Mouse (Mus musculus) intestine, embryonic 15.5 days (tissue): ENCODE data around the gene Traf3. TPM values are rescaled to one million over a fixed set of nuclear protein-coding genes. Genes with fewer than 3 reads are reported as not detected.
A peak's percentile ranks its signal among the peaks of the same experiment; 100 is the strongest.

ENCODE experiments used
- ATAC-seq: fragments of 200-750 bp; cut with Nextera tagmentation; 2 replicates; pipeline ENCODE4 v1.8.0; 2017; ENCODE audit warnings: moderate TSS enrichment, moderate library complexity
- H3K27ac ChIP-seq: fragments of 300-500 bp; sonication (generic); 2 replicates; pipeline ENCODE4 v1.5.1; 2015; ENCODE audit warnings: mild to moderate bottlenecking, inconsistent platforms
- H3K27me3 ChIP-seq: fragments of 300-500 bp; sonication (generic); replicated peaks from 2 replicates; pipeline ENCODE4 v1.6.1; 2015; ENCODE audit warnings: inconsistent platforms
- H3K36me3 ChIP-seq: fragments of 300-500 bp; sonication (generic); 2 replicates; pipeline ENCODE4 v1.6.1; 2015; ENCODE audit warnings: inconsistent platforms
- H3K4me1 ChIP-seq: fragments of 300-500 bp; sonication (generic); replicated peaks from 2 replicates; pipeline ENCODE4 v1.6.1; 2015; ENCODE audit warnings: inconsistent platforms
- H3K4me2 ChIP-seq: fragments of 300-500 bp; sonication (generic); replicated peaks from 2 replicates; pipeline ENCODE4 v1.6.1; 2015; ENCODE audit warnings: mild to moderate bottlenecking, inconsistent platforms
- H3K4me3 ChIP-seq: fragments of 300-500 bp; sonication (generic); replicated peaks from 2 replicates; pipeline ENCODE4 v1.5.1; 2015; ENCODE audit warnings: inconsistent platforms
- H3K9ac ChIP-seq: fragments of 300-500 bp; sonication (generic); 2 replicates; pipeline ENCODE4 v1.6.1; 2015; ENCODE audit warnings: inconsistent platforms
- H3K9me3 ChIP-seq: fragments of 300-500 bp; sonication (generic); 2 replicates; pipeline ENCODE4 v1.6.1; 2016; ENCODE audit warnings: inconsistent platforms
- WGBS: fragments of 180-500 bp; shearing (Covaris S2); methylation state at CpG from one replicate; pipeline ENCODE4 v1.1.7; 2015; 5-methylcytosine and 5-hydroxymethylcytosine counted together
- polyA plus RNA-seq: library from polyadenylated mRNA; unstranded; fragments of >200 nt; fragmentation: Nextera tagmentation; extraction: Ambion mirVana; gene quantifications from 2 replicates; pipeline ENCODE4 v1.2.1, GENCODE M21; 2015

Gene Traf3
- polyA plus RNA-seq, 1 experiment from 2014 or later: 7.8 TPM

DNA sequence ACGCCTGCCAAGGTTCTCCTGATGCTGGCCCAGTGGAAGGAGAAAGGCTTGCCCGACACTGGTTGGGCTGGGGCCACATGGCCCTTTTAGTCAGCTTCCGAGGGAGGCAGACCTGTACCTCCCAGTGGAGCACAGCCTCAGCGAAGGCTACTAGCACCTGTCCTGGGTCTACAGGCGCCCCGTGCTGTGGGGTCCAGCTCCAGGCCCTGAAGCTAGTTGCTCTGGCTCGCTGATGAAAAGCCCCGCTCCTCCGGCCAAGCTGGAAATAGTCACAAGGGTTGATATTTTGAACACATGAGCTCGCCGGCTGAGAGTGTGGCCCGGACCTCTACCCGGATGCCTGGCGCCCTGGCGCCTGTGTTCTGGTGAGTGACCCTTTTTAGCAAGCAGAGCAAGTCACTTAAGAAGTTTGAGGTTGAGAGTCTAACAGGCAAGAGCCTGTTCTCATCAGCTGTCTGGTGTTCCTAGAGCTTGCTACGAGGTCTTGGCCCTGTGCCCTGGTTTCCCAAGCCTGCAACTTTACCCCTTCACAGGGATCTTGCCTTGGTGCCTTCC, 22.6 kb upstream of the Traf3 start:
- H3K4me3 ChIP-seq: no peak overlapping the region
- H3K4me1 ChIP-seq: peaks cover 17% of the 10 kb centered on the region
- H3K9ac ChIP-seq: no peak overlapping the region
- ATAC-seq: 0 out of 2 replicates have a peak, but pooled peaks have one; percentile 28
- H3K9me3 ChIP-seq: no peaks in the 10 kb centered on the region
- 66% methylated on average over 16 of the region's 16 CpGs for WGBS
- H3K4me2 ChIP-seq: peak overlapping the region; percentile 22
- H3K27me3 ChIP-seq: no peaks in the 10 kb centered on the region
- no peak overlapping the region for H3K27ac ChIP-seq
- no peaks in the 10 kb centered on the region for H3K36me3 ChIP-seq

- Histone ChIP-seq H3K9me3 (no peaks in the 10 kb centered on the region), H3K4me3 (no peak overlapping the region), H3K27ac (no peak overlapping the region), H3K4me1 (peaks cover 18% of the 10 kb centered on the region), H3K9ac (no peak overlapping the region), H3K36me3 (no peaks in the 10 kb centered on the region), H3K27me3 (no peaks in the 10 kb centered on the region), H3K4me2 (no peak overlapping the region)
- ATAC-seq: no peak
- 84% methylated on average over 2 of the region's 2 CpGs for WGBS
Observed at GRCm38 (mm10) chr12:111144598-111144997, 21.6 kb upstream of the Traf3 start.

DNA sequence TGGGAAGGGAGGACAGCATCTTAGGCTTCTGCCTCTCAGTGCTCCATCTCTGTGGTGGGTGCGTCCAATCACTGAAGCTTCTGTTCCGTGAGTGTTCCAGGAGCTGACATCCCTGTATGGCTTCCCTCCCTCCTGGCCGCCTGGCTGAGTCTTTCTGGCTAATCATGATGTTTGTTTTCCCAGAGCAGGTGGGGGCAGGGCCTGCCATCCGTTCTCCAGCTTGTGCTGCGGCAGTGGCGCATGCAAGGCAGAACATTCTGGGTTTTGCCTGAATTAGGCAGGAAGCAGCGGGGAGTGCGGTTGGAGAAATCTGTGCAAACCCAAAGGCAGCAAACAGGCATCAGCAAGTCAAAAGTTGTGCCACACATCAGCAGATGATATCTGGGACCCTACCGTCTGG, 20.9 kb upstream of the Traf3 start:
- H3K27ac ChIP-seq: no peak overlapping the region
- H3K4me2 ChIP-seq: no peak overlapping the region
- H3K4me1 ChIP-seq: peaks cover 23% of the 10 kb centered on the region
- 35% methylated on average over 9 of the region's 9 CpGs for WGBS
- H3K4me3 ChIP-seq: no peak overlapping the region
- no peaks in the 10 kb centered on the region for H3K27me3 ChIP-seq
- no peak for ATAC-seq
- no peak overlapping the region for H3K9ac ChIP-seq
- no peaks in the 10 kb centered on the region for H3K36me3 ChIP-seq
- H3K9me3 ChIP-seq: no peaks in the 10 kb centered on the region

DNA sequence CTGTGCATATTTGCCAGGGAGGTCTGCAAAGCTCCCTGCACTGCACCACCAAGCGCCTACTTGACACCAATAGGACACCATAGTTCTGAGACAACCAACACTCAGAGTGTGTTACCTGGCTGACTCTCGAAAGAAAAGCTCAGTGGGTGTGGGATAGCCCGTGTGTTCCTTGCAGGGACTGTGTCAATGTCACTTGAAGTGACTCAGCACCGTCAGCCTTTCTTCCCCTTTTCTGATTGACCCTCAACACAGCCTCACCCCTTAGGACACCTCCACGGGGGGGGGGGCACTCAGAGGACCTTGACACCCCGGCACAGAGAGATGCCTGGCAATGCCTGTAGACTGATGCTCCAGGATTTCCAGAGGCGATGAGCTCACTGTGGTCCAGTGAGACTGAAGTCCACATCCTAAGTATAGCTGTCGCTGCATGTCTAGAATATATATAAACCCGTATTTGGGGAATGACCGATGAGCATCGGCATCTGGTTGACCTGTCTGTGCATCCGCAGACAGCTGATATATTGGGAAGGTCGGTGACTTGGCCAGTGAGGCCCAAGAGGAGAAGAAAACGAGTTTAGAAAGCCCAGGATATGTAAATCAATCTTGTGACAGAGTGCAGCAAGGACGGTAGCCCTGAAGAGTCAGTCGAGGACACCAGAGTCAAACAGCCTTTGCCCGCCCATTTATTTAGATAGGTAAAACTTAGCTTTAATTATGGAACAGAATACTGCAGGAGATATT, 16.5 kb upstream of the Traf3 start:
- ATAC-seq: 0 out of 2 replicates have a peak, but pooled peaks have one; percentile 2
- peak overlapping the region; percentile 25; the same call in 1 of the 2 replicates for H3K4me2 ChIP-seq

DNA sequence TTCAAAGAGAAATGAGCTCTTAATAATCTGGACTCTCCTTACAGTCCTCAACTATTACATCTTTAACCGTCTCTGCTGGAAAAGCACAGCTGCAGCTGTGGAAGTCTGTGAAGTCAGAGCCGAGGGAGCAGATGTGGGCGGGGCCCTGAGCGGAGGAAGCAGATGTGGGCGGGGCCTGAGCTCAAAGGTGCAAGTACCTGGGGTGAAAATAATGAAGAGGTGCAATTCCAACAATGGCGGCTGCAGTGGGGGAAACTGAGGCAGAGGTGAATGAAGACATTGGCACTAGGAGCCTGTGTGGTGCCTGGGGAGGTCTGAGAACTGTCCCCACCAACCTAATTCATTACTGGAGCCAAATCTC, 16.0 kb upstream of the Traf3 start:
- no peaks in the 10 kb centered on the region for H3K9me3 ChIP-seq
- H3K36me3 ChIP-seq: no peaks in the 10 kb centered on the region
- H3K4me2 ChIP-seq: peak overlapping the region; percentile 25; the same call in 1 of the 2 replicates
- no peak overlapping the region for H3K4me3 ChIP-seq
- peaks cover 14% of the 10 kb centered on the region; the same call in 1 of the 2 replicates for H3K4me1 ChIP-seq
- H3K27ac ChIP-seq: no peak overlapping the region
- peak; percentile 67 for ATAC-seq
- H3K9ac ChIP-seq: no peak overlapping the region
- H3K27me3 ChIP-seq: no peaks in the 10 kb centered on the region
- 9% methylated on average over 6 of the region's 6 CpGs for WGBS

More for the DNA sequence above, 16.5 kb upstream of the Traf3 start:
- Histone ChIP-seq H3K9me3 (no peaks in the 10 kb centered on the region), H3K36me3 (no peaks in the 10 kb centered on the region), H3K27me3 (no peaks in the 10 kb centered on the region), H3K4me3 (no peak overlapping the region), H3K4me1 (peaks cover 18% of the 10 kb centered on the region; the same call in 1 of the 2 replicates), H3K27ac (no peak overlapping the region), H3K9ac (no peak overlapping the region)
- 56% methylated on average over 17 of the region's 17 CpGs for WGBS

- ATAC-seq: no peak
- no peak overlapping the region for H3K4me3 ChIP-seq
- 87% methylated on average over 5 of the region's 5 CpGs for WGBS
Observed at GRCm38 (mm10) chr12:111151422-111152156, 14.6 kb upstream of the Traf3 start.

GRCm38 (mm10) chr12:111152579-111152978, 13.6 kb upstream of the Traf3 start:
- no peak for ATAC-seq
- Histone ChIP-seq H3K27ac (no peak overlapping the region), H3K4me2 (no peak overlapping the region), H3K9me3 (no peaks in the 10 kb centered on the region), H3K27me3 (no peaks in the 10 kb centered on the region), H3K4me3 (no peak overlapping the region), H3K4me1 (0 out of 2 replicates have a peak, but pooled peaks cover 11% of the 10 kb centered on the region), H3K36me3 (no peaks in the 10 kb centered on the region), H3K9ac (no peak overlapping the region)
- WGBS: 91% methylated on average over 6 of the region's 6 CpGs

More at GRCm38 (mm10) chr12:111151422-111152156, 14.6 kb upstream of the Traf3 start:
- H3K4me1 ChIP-seq: 0 out of 2 replicates have a peak, but pooled peaks cover 11% of the 10 kb centered on the region
- no peaks in the 10 kb centered on the region for H3K36me3 ChIP-seq
- H3K9ac ChIP-seq: no peak overlapping the region
- H3K27me3 ChIP-seq: no peaks in the 10 kb centered on the region
- H3K27ac ChIP-seq: no peak overlapping the region
- H3K4me2 ChIP-seq: no peak overlapping the region
- no peaks in the 10 kb centered on the region for H3K9me3 ChIP-seq

- 0 out of 2 replicates have a peak, but pooled peaks cover 11% of the 10 kb centered on the region for H3K4me1 ChIP-seq
- H3K36me3 ChIP-seq: no peaks in the 10 kb centered on the region
- H3K27ac ChIP-seq: no peak overlapping the region
- no peak overlapping the region for H3K9ac ChIP-seq
- ATAC-seq: no peak
- no peaks in the 10 kb centered on the region for H3K27me3 ChIP-seq
- WGBS: 67% methylated on average over 7 of the region's 7 CpGs
- no peak overlapping the region for H3K4me3 ChIP-seq
- no peaks in the 10 kb centered on the region for H3K9me3 ChIP-seq
- H3K4me2 ChIP-seq: no peak overlapping the region
Observed at GRCm38 (mm10) chr12:111152981-111153710, 13.0 kb upstream of the Traf3 start.

- no peaks in the 10 kb centered on the region for H3K36me3 ChIP-seq
- WGBS: 53% methylated on average over 5 of the region's 5 CpGs
- H3K9me3 ChIP-seq: no peaks in the 10 kb centered on the region
- no peak overlapping the region for H3K4me3 ChIP-seq
- 0 out of 2 replicates have a peak, but pooled peaks cover 11% of the 10 kb centered on the region for H3K4me1 ChIP-seq
- no peaks in the 10 kb centered on the region for H3K27me3 ChIP-seq
- H3K9ac ChIP-seq: no peak overlapping the region
- no peak overlapping the region for H3K4me2 ChIP-seq
- no peak overlapping the region for H3K27ac ChIP-seq
- no peak for ATAC-seq
Observed at GRCm38 (mm10) chr12:111153946-111154345, 12.2 kb upstream of the Traf3 start.

DNA sequence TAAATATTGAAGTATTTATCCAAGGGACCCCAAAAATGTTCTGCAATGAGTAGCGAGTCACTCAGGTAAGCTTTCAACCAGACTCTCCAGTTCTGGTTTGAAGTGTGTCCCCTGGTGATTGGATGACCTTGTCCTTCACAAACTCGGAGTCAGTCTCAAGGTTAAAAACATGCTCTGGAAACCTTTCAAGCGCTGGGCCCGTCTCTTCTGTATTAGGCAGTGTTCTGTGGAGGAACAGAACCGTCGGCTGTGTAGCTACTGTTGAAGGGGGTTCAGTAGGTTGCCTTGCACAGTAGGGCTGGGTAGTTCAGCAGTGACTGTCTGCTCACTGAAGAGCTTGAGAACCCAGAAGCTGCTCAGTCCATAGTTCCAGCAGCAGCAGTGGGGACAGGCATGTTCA, 11.5 kb upstream of the Traf3 start:
- H3K9ac ChIP-seq: no peak overlapping the region
- 87% methylated on average over 6 of the region's 6 CpGs for WGBS
- no peak overlapping the region for H3K4me2 ChIP-seq
- no peak overlapping the region for H3K27ac ChIP-seq
- no peaks in the 10 kb centered on the region for H3K36me3 ChIP-seq
- H3K27me3 ChIP-seq: no peaks in the 10 kb centered on the region
- peaks cover 12% of the 10 kb centered on the region; the same call in 1 of the 2 replicates for H3K4me1 ChIP-seq
- no peak for ATAC-seq
- H3K9me3 ChIP-seq: no peaks in the 10 kb centered on the region
- no peak overlapping the region for H3K4me3 ChIP-seq

DNA sequence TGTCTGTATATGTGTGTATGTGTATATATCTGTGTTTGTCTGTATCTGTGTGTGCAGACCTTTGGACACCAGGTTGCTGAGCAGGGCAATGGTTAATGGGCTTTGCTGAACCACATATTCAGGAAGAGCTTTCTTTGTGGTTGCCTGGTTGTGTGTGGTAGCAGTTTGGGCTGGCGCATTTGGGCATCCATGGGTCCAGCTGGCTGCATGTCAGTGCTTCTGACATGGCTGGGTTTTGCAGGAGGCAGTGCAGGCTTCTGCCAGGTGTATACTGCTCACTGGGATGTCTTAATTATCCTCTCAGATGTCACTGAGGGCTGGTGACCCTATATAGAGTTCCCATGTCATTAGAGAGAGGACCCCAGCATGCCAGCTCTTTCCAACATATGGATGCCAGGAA, 10.4 kb upstream of the Traf3 start:
- Histone ChIP-seq H3K4me3 (no peak overlapping the region), H3K27ac (no peak overlapping the region), H3K9ac (no peak overlapping the region), H3K9me3 (no peaks in the 10 kb centered on the region), H3K36me3 (no peaks in the 10 kb centered on the region), H3K4me1 (peaks cover 12% of the 10 kb centered on the region), H3K27me3 (no peaks in the 10 kb centered on the region), H3K4me2 (no peak overlapping the region)
- ATAC-seq: no peak
- WGBS: 92% methylated on average over 1 of the region's 1 CpGs
